Mouse (Mus musculus): ENCODE results near the gene Gm17783.
"Not testable (repeated sequence)": the region's sequence is repeated elsewhere in the genome, so short reads cannot be mapped to it uniquely, and the experiment has no call there.

Gene Gm17783

GRCm38 (mm10) chr16:45531950-45532349 lies at the start of gene Gm17783:
Gene Gm17783, minus strand, starts transcription at chr16:45532050.
- DNase-seq (ENCODE audit: extremely low spot score): no peak

- no peak for DNase-seq (ENCODE audit: extremely low spot score)
Measured at GRCm38 (mm10) chr16:45579883-45580282, 48.0 kb upstream of the Gm17783 start.

- no peak for DNase-seq (ENCODE audit: extremely low spot score)
Measured at GRCm38 (mm10) chr16:45572307-45572706, 40.5 kb upstream of the Gm17783 start.

- DNase-seq (ENCODE audit: extremely low spot score): no peak
Measured at GRCm38 (mm10) chr16:45561747-45562146, 29.9 kb upstream of the Gm17783 start.

GRCm38 (mm10) chr16:45551579-45551978 lies 19.7 kb upstream of the Gm17783 start:
- DNase-seq (ENCODE audit: extremely low spot score): no peak

GRCm38 (mm10) chr16:45547982-45548381 lies 16.1 kb upstream of the Gm17783 start:
- DNase-seq (ENCODE audit: extremely low spot score): no peak

GRCm38 (mm10) chr16:45544341-45544740 lies 12.5 kb upstream of the Gm17783 start:
- no peak for DNase-seq (ENCODE audit: extremely low spot score)

- DNase-seq (ENCODE audit: extremely low spot score): no peak
Measured at GRCm38 (mm10) chr16:45542108-45542507, 10.3 kb upstream of the Gm17783 start.

GRCm38 (mm10) chr16:45538342-45538741 lies 6.5 kb upstream of the Gm17783 start:
- DNase-seq (ENCODE audit: extremely low spot score): not testable (repeated sequence)

GRCm38 (mm10) chr16:45535009-45535408 lies 3.2 kb upstream of the Gm17783 start, which contains the start of gene Slc9c1:
Gene Slc9c1, plus strand, starts transcription at chr16:45535309.
- DNase-seq (ENCODE audit: extremely low spot score): no peak

- no peak for DNase-seq (ENCODE audit: extremely low spot score)
Measured at GRCm38 (mm10) chr16:45525551-45525950, 6.3 kb downstream of the Gm17783 start.

GRCm38 (mm10) chr16:45495326-45495725 lies 36.5 kb downstream of the Gm17783 start:
- DNase-seq (ENCODE audit: extremely low spot score): no peak

GRCm38 (mm10) chr16:45492927-45493326 lies 38.9 kb downstream of the Gm17783 start, which contains the start of gene Gm609:
Gene Gm609, minus strand, starts transcription at chr16:45492969.
- no peak for DNase-seq (ENCODE audit: extremely low spot score)

- no peak for DNase-seq (ENCODE audit: extremely low spot score)
Measured at GRCm38 (mm10) chr16:45476991-45477390, 54.9 kb downstream of the Gm17783 start.

GRCm38 (mm10) chr16:45471836-45472235 lies 60.0 kb downstream of the Gm17783 start:
- DNase-seq (ENCODE audit: extremely low spot score): not testable (repeated sequence)

Measured in embryo, embryonic 9.5 days (tissue).